Mouse (Mus musculus) NIH3T3 (cell line): ENCODE measurements around the gene Zswim8.
"Not testable (repeated sequence)": the region's sequence is repeated elsewhere in the genome, so short reads cannot be mapped to it uniquely, and the experiment has no call there.

ENCODE experiments used
- DNase-seq: peaks from one replicate; pipeline ENCODE4 v3.0.0-alpha.2; 2012; ENCODE audit warnings: low read depth

Gene Zswim8

GRCm38 (mm10) chr14:20694185-20694883, 13.0 kb upstream of the Zswim8 start:
- no peak for DNase-seq

GRCm38 (mm10) chr14:20694884-20695760, 12.2 kb upstream of the Zswim8 start, which contains the start of gene Fut11:
Gene Fut11 (plus strand): TSS chr14:20694968.
- DNase-seq = peak; percentile 84

- no peak for DNase-seq
Observed at GRCm38 (mm10) chr14:20695761-20696520, 11.4 kb upstream of the Zswim8 start.

GRCm38 (mm10) chr14:20696986-20697385, 10.4 kb upstream of the Zswim8 start:
- DNase-seq = peak; percentile 77

- DNase-seq = no peak
Observed at GRCm38 (mm10) chr14:20698515-20698914, 8.8 kb upstream of the Zswim8 start.

- DNase-seq = no peak
Observed at GRCm38 (mm10) chr14:20700362-20700761, 7.0 kb upstream of the Zswim8 start.

- no peak for DNase-seq
Observed at GRCm38 (mm10) chr14:20701554-20701953, 5.8 kb upstream of the Zswim8 start.

- no peak for DNase-seq
Observed at GRCm38 (mm10) chr14:20702096-20702740, 5.1 kb upstream of the Zswim8 start.

- peak; percentile 90 for DNase-seq
Observed at GRCm38 (mm10) chr14:20702741-20703381, 4.5 kb upstream of the Zswim8 start, which contains the start of gene Chchd1. Gene Chchd1 (plus strand): TSS chr14:20703006.

GRCm38 (mm10) chr14:20703461-20703860, 3.9 kb upstream of the Zswim8 start:
- DNase-seq = not testable (repeated sequence)

- peak; percentile 41 for DNase-seq
Observed at GRCm38 (mm10) chr14:20708239-20708638, 887 bp downstream of the Zswim8 start.

GRCm38 (mm10) chr14:20713832-20714231, 6.5 kb downstream of the Zswim8 start:
- DNase-seq = no peak

GRCm38 (mm10) chr14:20718443-20718842, 11.1 kb downstream of the Zswim8 start:
- DNase-seq = no peak

GRCm38 (mm10) chr14:20719767-20720166, 12.4 kb downstream of the Zswim8 start:
- DNase-seq = no peak

- DNase-seq = no peak
Observed at GRCm38 (mm10) chr14:20721371-20721770, 14.0 kb downstream of the Zswim8 start.

- DNase-seq = no peak
Observed at GRCm38 (mm10) chr14:20723006-20723405, 15.7 kb downstream of the Zswim8 start.

- DNase-seq = peak; percentile 83
Observed at GRCm38 (mm10) chr14:20724043-20724442, 16.7 kb downstream of the Zswim8 start.

- DNase-seq = no peak
Observed at GRCm38 (mm10) chr14:20725660-20726339, 18.4 kb downstream of the Zswim8 start.

GRCm38 (mm10) chr14:20729871-20730270, 22.5 kb downstream of the Zswim8 start:
- no peak for DNase-seq

- no peak for DNase-seq
Observed at GRCm38 (mm10) chr14:20730853-20731602, 23.7 kb downstream of the Zswim8 start.
